Mouse (Mus musculus): Measurements from ENCODE around the gene Trdn.

GRCm38 (mm10) chr10:33375474-33376029, 295.2 kb downstream of the Trdn start:
- TF ChIP-seq CTCF (IDR thresholded peaks at IDR 0.05; ENCODE audit: extremely low read depth, insufficient read depth, low read length) (no peak), POLR2A (IDR thresholded peaks at IDR 0.05; ENCODE audit: extremely low read depth, insufficient read depth, low read length) (no peak)

All from cortical plate, adult 2 months (tissue).